Mouse (Mus musculus) forebrain, embryonic 10.5 days (tissue): ENCODE results near the gene Phactr2. TPM values are rescaled to one million over a fixed set of nuclear protein-coding genes. Genes with fewer than 3 reads are reported as not detected.
"Not testable (repeated sequence)": the region's sequence is repeated elsewhere in the genome, so short reads cannot be mapped to it uniquely, and the experiment has no call there.

Experiments used
- DNase-seq: peaks from one replicate; pipeline ENCODE4 v3.0.0-alpha.2; 2017; ENCODE audit warnings: low spot score; ENCODE audit errors: extremely low spot score
- H3K27ac ChIP-seq: fragments of 300-500 bp; sonication (generic); 2 replicates; pipeline ENCODE4 v1.5.1; 2016; ENCODE audit warnings: mild to moderate bottlenecking
- H3K27me3 ChIP-seq: fragments of 300-500 bp; sonication (generic); 2 replicates; pipeline ENCODE4 v1.6.1; 2016; ENCODE audit warnings: mild to moderate bottlenecking; ENCODE audit not compliant: poor library complexity, severe bottlenecking
- H3K36me3 ChIP-seq: fragments of 300-500 bp; sonication (generic); replicated peaks from 2 replicates; pipeline ENCODE4 v1.6.1; 2016; ENCODE audit warnings: mild to moderate bottlenecking, moderate library complexity
- H3K4me1 ChIP-seq: fragments of 300-500 bp; sonication (generic); 2 replicates; pipeline ENCODE4 v1.6.1; 2016
- H3K4me3 ChIP-seq: fragments of 300-500 bp; sonication (generic); 2 replicates; pipeline ENCODE4 v1.5.1; 2016; ENCODE audit warnings: mild to moderate bottlenecking, moderate library complexity
- H3K9me3 ChIP-seq: fragments of 300-500 bp; sonication (generic); 2 replicates; pipeline ENCODE4 v1.6.1; 2016; ENCODE audit warnings: mild to moderate bottlenecking, moderate library complexity
- WGBS: fragments of 180-500 bp; shearing (Covaris S2); methylation state at CpG from one replicate; pipeline ENCODE4 v1.1.7; 2016; 5-methylcytosine and 5-hydroxymethylcytosine counted together
- polyA plus RNA-seq: library from polyadenylated mRNA; unstranded; fragments of >200 nt; fragmentation: Nextera tagmentation; extraction: Ambion mirVana; gene quantifications from 2 replicates; pipeline ENCODE4 v1.2.1, GENCODE M21; 2016

Gene Phactr2
- polyA plus RNA-seq, 1 experiment from 2014 or later, result 13.4 TPM

GRCm38 (mm10) chr10:13209061-13209460 lies 265.2 kb downstream of the Phactr2 start:
- H3K4me3 ChIP-seq, result no peak overlapping the region
- H3K27ac ChIP-seq, result no peak overlapping the region
- peaks cover 4% of the 10 kb centered on the region for H3K36me3 ChIP-seq
- H3K4me1 ChIP-seq, result peaks cover 20% of the 10 kb centered on the region
- no peaks in the 10 kb centered on the region for H3K9me3 ChIP-seq
- no peak for DNase-seq
- no peaks in the 10 kb centered on the region for H3K27me3 ChIP-seq
- WGBS, result 95% methylated on average over 4 of the region's 4 CpGs

GRCm38 (mm10) chr10:13201741-13202293 lies 272.4 kb downstream of the Phactr2 start:
- Histone ChIP-seq H3K4me3 (no peak overlapping the region), H3K27ac (no peak overlapping the region), H3K9me3 (no peaks in the 10 kb centered on the region), H3K36me3 (no peaks in the 10 kb centered on the region), H3K27me3 (no peaks in the 10 kb centered on the region), H3K4me1 (no peaks in the 10 kb centered on the region)
- WGBS, result 91% methylated on average over 6 of the region's 6 CpGs
- DNase-seq, result no peak

GRCm38 (mm10) chr10:13200862-13201261 lies 273.4 kb downstream of the Phactr2 start:
- Histone ChIP-seq H3K4me3 (no peak overlapping the region), H3K36me3 (no peaks in the 10 kb centered on the region), H3K4me1 (no peaks in the 10 kb centered on the region), H3K27me3 (no peaks in the 10 kb centered on the region), H3K27ac (no peak overlapping the region), H3K9me3 (no peaks in the 10 kb centered on the region)
- no peak for DNase-seq
- 93% methylated on average over 3 of the region's 3 CpGs for WGBS

- Histone ChIP-seq H3K27me3 (no peaks in the 10 kb centered on the region), H3K4me1 (no peaks in the 10 kb centered on the region), H3K4me3 (no peak overlapping the region), H3K9me3 (no peaks in the 10 kb centered on the region), H3K27ac (no peak overlapping the region), H3K36me3 (no peaks in the 10 kb centered on the region)
- 95% methylated on average over 1 of the region's 1 CpGs for WGBS
- no peak for DNase-seq
Observed at GRCm38 (mm10) chr10:13199234-13199633, 275.0 kb downstream of the Phactr2 start.

GRCm38 (mm10) chr10:13196872-13197507 lies 277.2 kb downstream of the Phactr2 start:
- H3K27me3 ChIP-seq, result no peaks in the 10 kb centered on the region
- H3K36me3 ChIP-seq, result no peaks in the 10 kb centered on the region; the same call in 1 of the 2 replicates
- no peaks in the 10 kb centered on the region for H3K9me3 ChIP-seq
- 84% methylated on average over 8 of the region's 8 CpGs for WGBS
- peaks cover 13% of the 10 kb centered on the region for H3K4me1 ChIP-seq
- H3K27ac ChIP-seq, result no peak overlapping the region
- H3K4me3 ChIP-seq, result no peak overlapping the region
- DNase-seq, result no peak

GRCm38 (mm10) chr10:13193496-13193895 lies 280.7 kb downstream of the Phactr2 start:
- 83% methylated on average over 7 of the region's 7 CpGs for WGBS
- not testable (repeated sequence) for H3K27ac ChIP-seq, DNase-seq, H3K9me3 ChIP-seq, H3K27me3 ChIP-seq
- Histone ChIP-seq H3K4me1 (peaks cover 15% of the 10 kb centered on the region), H3K36me3 (peaks cover 33% of the 10 kb centered on the region), H3K4me3 (peak overlapping the region; percentile 95)

GRCm38 (mm10) chr10:13192731-13193351 lies 281.4 kb downstream of the Phactr2 start, which contains the start of gene Ltv1:
Ltv1 (minus strand) TSS chr10:13193168.
- Histone ChIP-seq H3K9me3 (no peaks in the 10 kb centered on the region), H3K4me1 (peaks cover 15% of the 10 kb centered on the region), H3K36me3 (peaks cover 40% of the 10 kb centered on the region), H3K27ac (peak within 1 kb of the TSS; percentile 94), H3K27me3 (no peaks in the 10 kb centered on the region), H3K4me3 (peak within 1 kb of the TSS; percentile 95)
- 0% methylated on average over 43 of the region's 43 CpGs for WGBS
- peak; percentile 94 for DNase-seq

- WGBS, result 89% methylated on average over 5 of the region's 5 CpGs
- no peak for DNase-seq
- no peak overlapping the region for H3K27ac ChIP-seq
- no peak overlapping the region for H3K4me3 ChIP-seq
- no peaks in the 10 kb centered on the region for H3K9me3 ChIP-seq
- peaks cover 15% of the 10 kb centered on the region for H3K4me1 ChIP-seq
- H3K27me3 ChIP-seq, result no peaks in the 10 kb centered on the region
- peaks cover 69% of the 10 kb centered on the region for H3K36me3 ChIP-seq
Observed at GRCm38 (mm10) chr10:13189881-13190280, 284.3 kb downstream of the Phactr2 start.

- Histone ChIP-seq H3K4me1 (0 out of 2 replicates have a peak, but pooled peaks cover under 1% of the 10 kb centered on the region), H3K9me3 (no peaks in the 10 kb centered on the region), H3K27me3 (no peaks in the 10 kb centered on the region), H3K4me3 (no peak overlapping the region), H3K27ac (no peak overlapping the region), H3K36me3 (peaks cover 95% of the 10 kb centered on the region)
- WGBS, result 90% methylated on average over 3 of the region's 3 CpGs
- no peak for DNase-seq
Observed at GRCm38 (mm10) chr10:13186754-13187153, 287.5 kb downstream of the Phactr2 start.

GRCm38 (mm10) chr10:13184170-13184766 lies 289.9 kb downstream of the Phactr2 start:
- no peak overlapping the region for H3K4me3 ChIP-seq
- 91% methylated on average over 4 of the region's 4 CpGs for WGBS
- H3K4me1 ChIP-seq, result no peaks in the 10 kb centered on the region
- peaks cover 97% of the 10 kb centered on the region for H3K36me3 ChIP-seq
- no peaks in the 10 kb centered on the region for H3K27me3 ChIP-seq
- DNase-seq, result no peak
- H3K9me3 ChIP-seq, result no peaks in the 10 kb centered on the region
- H3K27ac ChIP-seq, result no peak overlapping the region

GRCm38 (mm10) chr10:13180211-13180610 lies 294.0 kb downstream of the Phactr2 start:
- Histone ChIP-seq H3K27me3 (no peaks in the 10 kb centered on the region), H3K4me3 (no peak overlapping the region), H3K4me1 (no peaks in the 10 kb centered on the region), H3K9me3 (no peaks in the 10 kb centered on the region), H3K27ac (no peak overlapping the region), H3K36me3 (peaks cover 92% of the 10 kb centered on the region)
- 96% methylated on average over 7 of the region's 7 CpGs for WGBS
- DNase-seq, result no peak

GRCm38 (mm10) chr10:13177973-13178624 lies 296.1 kb downstream of the Phactr2 start, which contains the start of gene Zc2hc1b:
Zc2hc1b (minus strand) TSS chr10:13178023.
- Histone ChIP-seq H3K27me3 (no peaks in the 10 kb centered on the region), H3K4me3 (no peak within 1 kb of the TSS), H3K4me1 (0 out of 2 replicates have a peak, but pooled peaks cover under 1% of the 10 kb centered on the region), H3K27ac (no peak within 1 kb of the TSS), H3K36me3 (peaks cover 75% of the 10 kb centered on the region), H3K9me3 (no peaks in the 10 kb centered on the region)
- DNase-seq, result no peak
- 85% methylated on average over 7 of the region's 7 CpGs for WGBS
